In genomic region chr9:123456634-123457602, GRCm38 (mm10) we compare ENCODE assay signal across 9 mouse cellular contexts. TPM values are rescaled to one million over a fixed set of nuclear protein-coding genes. Genes with fewer than 3 reads are reported as not detected.
A peak's percentile ranks its signal among the peaks of the same experiment; 100 is the strongest.
DNase-seq lines count a peak whose midpoint lies in the region; ATAC-seq lines count a peak whose summit lies in the region.
"Had no signal": no experiment of that assay in that cellular context is flagged by ENCODE, and none has a peak within 500 bp of the region (broad histone marks: within the 10 kb centered on the region; RNA-seq: fewer than 3 reads in every experiment).

No protein-coding gene starts in this region.

- peaks cover 9% of the 10 kb centered on the region; the same call in 1 of the 2 replicates for H3K36me3 ChIP-seq in heart, embryonic 15.5 days

- DNase-seq in kidney, adult 11 months: peak; percentile 28
- no peak for DNase-seq in kidney, postnatal 25 days
- DNase-seq in kidney, postnatal 10 days: peak; percentile 25
- no peak for DNase-seq in thymus, postnatal 0 days (ENCODE audit: low spot score)
- no peak for DNase-seq in layer of hippocampus, adult 11-12 months (ENCODE audit: low spot score)
- no peak for DNase-seq in frontal cortex, adult 2 months (ENCODE audit: extremely low spot score in 1 of 2, low spot score in 1 of 2)

- no peaks in the 10 kb centered on the region for H3K27me3 ChIP-seq in heart, embryonic 15.5 days
- H3K27me3 ChIP-seq: neural tube, embryonic 12.5 days had no signal

- no peak for ATAC-seq in heart, embryonic 15.5 days (replicated peaks; ENCODE audit: insufficient number of reproducible peaks, insufficient read depth, low FRiP score, low read depth)

- peak overlapping the region; percentile 51; the same call in 1 of the 2 replicates for H3K27ac ChIP-seq in brown adipose tissue, adult 24 weeks (replicated peaks; ENCODE audit: low read depth, low read length)
- H3K27ac ChIP-seq in heart, embryonic 15.5 days: peak overlapping the region; percentile 87
- H3K27ac ChIP-seq: neural tube, embryonic 12.5 days had no signal

- WGBS in heart, embryonic 15.5 days: 36% methylated on average over 9 of the region's 9 CpGs

- 0 out of 2 replicates have a peak overlapping the region, but pooled peaks have one; percentile 26 for H3K9ac ChIP-seq in heart, embryonic 15.5 days
- H3K9ac ChIP-seq: neural tube, embryonic 12.5 days had no signal

- H3K4me1 ChIP-seq in brown adipose tissue, adult 24 weeks (ENCODE audit: control insufficient read depth, insufficient read depth, insufficient read length, low read length): peaks cover 9% of the 10 kb centered on the region
- H3K4me1 ChIP-seq in heart, embryonic 15.5 days (replicated peaks): peaks cover 22% of the 10 kb centered on the region
- H3K4me1 ChIP-seq: neural tube, embryonic 12.5 days had no signal

- H3K4me2 ChIP-seq in heart, embryonic 15.5 days: peak overlapping the region; percentile 27; the same call in 1 of the 2 replicates
- H3K4me2 ChIP-seq: neural tube, embryonic 12.5 days had no signal

- no peak overlapping the region for H3K4me3 ChIP-seq in brown adipose tissue, adult 24 weeks (ENCODE audit: insufficient read depth, low read depth, low read length)
- H3K4me3 ChIP-seq in heart, embryonic 15.5 days: no peak overlapping the region
- H3K4me3 ChIP-seq: neural tube, embryonic 12.5 days had no signal

- no peaks in the 10 kb centered on the region for H3K9me3 ChIP-seq in heart, embryonic 15.5 days (replicated peaks)
- H3K9me3 ChIP-seq: neural tube, embryonic 12.5 days had no signal

RNA-seq across cellular contexts. Expression of gene Limd1, which starts 21.6 kb away (rescaled TPM):
- 14.0 and 22.4 TPM in 2 replicates for polyA plus RNA-seq in brown adipose tissue, adult 24 weeks (2012; ENCODE audit: insufficient read depth, insufficient read length, missing spikeins)
- polyA plus RNA-seq in heart, embryonic 15.5 days (2015; fragmentation: Nextera tagmentation; extraction: Ambion mirVana): 50.3 and 56.1 TPM in 2 replicates
- polyA plus RNA-seq in thymus, postnatal 0 days (2015; fragmentation: Nextera tagmentation; extraction: Ambion mirVana): 33.6 and 33.7 TPM in 2 replicates
- 7.9 and 8.4 TPM in 2 replicates for polyA plus RNA-seq in frontal cortex, adult 2 months (2012; rRNA removed)

Comparison
In these comparisons a context has a peak if more than half of its experiments do, and no peak if none do; other contexts are left out.
1. DNase-seq: peak in kidney, adult 11 months (single experiment) and kidney, postnatal 10 days (single experiment); none in kidney, postnatal 25 days (0 of 2), thymus, postnatal 0 days (single experiment), layer of hippocampus, adult 11-12 months (single experiment) and frontal cortex, adult 2 months (0 of 2).